Comparison of ENCODE assay signal across 9 mouse cellular contexts in genomic region chr10:94544803-94545202, GRCm38 (mm10).
DNase-seq lines count a peak whose midpoint lies in the region; ATAC-seq and TF ChIP-seq lines count a peak whose summit lies in the region.
"Had no signal": no experiment of that assay in that cellular context is flagged by ENCODE, and none has a peak within 500 bp of the region (broad histone marks: within the 10 kb centered on the region; RNA-seq: fewer than 3 reads in every experiment).

No protein-coding gene starts in this region.

- no peak overlapping the region for H3K9ac ChIP-seq in hindbrain, embryonic 11.5 days (ENCODE audit: low read depth, low read length)
- H3K9ac ChIP-seq in forebrain, embryonic 16.5 days (replicated peaks; ENCODE audit: low read depth, low read length): no peak overlapping the region
- no peak overlapping the region for H3K9ac ChIP-seq in midbrain, embryonic 14.5 days (replicated peaks; ENCODE audit: low read length)

- H3K36me3 ChIP-seq in hindbrain, embryonic 10.5 days: no peaks in the 10 kb centered on the region
- no peaks in the 10 kb centered on the region for H3K36me3 ChIP-seq in hindbrain, embryonic 11.5 days (ENCODE audit: control insufficient read depth, insufficient read depth, low read length)
- no peaks in the 10 kb centered on the region for H3K36me3 ChIP-seq in forebrain, embryonic 16.5 days (ENCODE audit: control insufficient read depth, insufficient read depth)
- no peaks in the 10 kb centered on the region for H3K36me3 ChIP-seq in midbrain, embryonic 14.5 days (ENCODE audit: control insufficient read depth, insufficient read depth, low read length)

- TF ChIP-seq CTCF in brain, embryonic 14.5 days (IDR thresholded peaks at IDR 0.05; ENCODE audit: borderline replicate concordance, extremely low read depth, insufficient read depth, insufficient read length): no peak

- H3K27ac ChIP-seq in hindbrain, embryonic 10.5 days: peak overlapping the region; percentile 64
- no peak overlapping the region for H3K27ac ChIP-seq in hindbrain, embryonic 11.5 days (ENCODE audit: low read depth, low read length)
- H3K27ac ChIP-seq in forebrain, embryonic 16.5 days (ENCODE audit: low read length): no peak overlapping the region
- no peak overlapping the region for H3K27ac ChIP-seq in midbrain, embryonic 14.5 days (replicated peaks; ENCODE audit: low read depth, low read length)

- no peak overlapping the region for H3K4me2 ChIP-seq in hindbrain, embryonic 11.5 days (replicated peaks; ENCODE audit: low read depth, low read length)
- H3K4me2 ChIP-seq in forebrain, embryonic 16.5 days (ENCODE audit: low read length): peak overlapping the region; percentile 29
- peak overlapping the region; percentile 27; the same call in 1 of the 2 replicates for H3K4me2 ChIP-seq in midbrain, embryonic 14.5 days (ENCODE audit: low read length)

- no peak for ATAC-seq in hindbrain, embryonic 11.5 days (ENCODE audit: low FRiP score)
- no peak for ATAC-seq in forebrain, embryonic 16.5 days
- ATAC-seq in midbrain, embryonic 14.5 days (ENCODE audit: low FRiP score, low TSS enrichment): no peak

- TF ChIP-seq POLR2A in brain, embryonic 14.5 days (IDR thresholded peaks at IDR 0.05; ENCODE audit: borderline replicate concordance, extremely low read depth, insufficient read depth, insufficient read length, poor library complexity, severe bottlenecking): no peak

- no peaks in the 10 kb centered on the region for H3K27me3 ChIP-seq in hindbrain, embryonic 10.5 days (ENCODE audit: insufficient read depth, poor library complexity, severe bottlenecking)
- no peaks in the 10 kb centered on the region for H3K27me3 ChIP-seq in hindbrain, embryonic 11.5 days (ENCODE audit: control insufficient read depth, insufficient read depth, low read length)
- H3K27me3 ChIP-seq in forebrain, embryonic 16.5 days (replicated peaks; ENCODE audit: control insufficient read depth, insufficient read depth, low read length): no peaks in the 10 kb centered on the region
- H3K27me3 ChIP-seq in midbrain, embryonic 14.5 days (ENCODE audit: control insufficient read depth, insufficient read depth, low read length): no peaks in the 10 kb centered on the region

- no peak for DNase-seq in hindbrain, embryonic 10.5 days (ENCODE audit: low spot score)
- no peak for DNase-seq in hindbrain, embryonic 11.5 days (ENCODE audit: low spot score)
- peak; percentile 31 for DNase-seq in brain, embryonic 14.5 days (ENCODE audit: low read depth)
- peak; percentile 44 for DNase-seq in midbrain, embryonic 14.5 days
- no peak for DNase-seq in right cerebral cortex, postnatal 4 days
- DNase-seq in spleen, adult 18-20 months: no peak
- DNase-seq in layer of hippocampus, adult 18-20 months (ENCODE audit: low spot score in 2 of 2): no peak
- DNase-seq: cerebellum, adult 2 months had no signal

- peaks cover 5% of the 10 kb centered on the region; the same call in 1 of the 2 replicates for H3K9me3 ChIP-seq in hindbrain, embryonic 10.5 days
- no peaks in the 10 kb centered on the region for H3K9me3 ChIP-seq in hindbrain, embryonic 11.5 days (ENCODE audit: control insufficient read depth, low read length)
- H3K9me3 ChIP-seq in forebrain, embryonic 16.5 days (ENCODE audit: control insufficient read depth, low read length): peaks cover 4% of the 10 kb centered on the region; the same call in 1 of the 2 replicates
- H3K9me3 ChIP-seq in midbrain, embryonic 14.5 days (ENCODE audit: control insufficient read depth, low read length): peaks cover 4% of the 10 kb centered on the region; the same call in 1 of the 2 replicates

- WGBS in hindbrain, embryonic 10.5 days: 8% methylated on average over 8 of the region's 8 CpGs
- 15% methylated on average over 8 of the region's 8 CpGs for WGBS in hindbrain, embryonic 11.5 days
- 14% methylated on average over 8 of the region's 8 CpGs for WGBS in forebrain, embryonic 16.5 days
- WGBS in midbrain, embryonic 14.5 days: 12% methylated on average over 8 of the region's 8 CpGs

- peak overlapping the region; percentile 30; the same call in 1 of the 2 replicates for H3K4me3 ChIP-seq in hindbrain, embryonic 10.5 days
- no peak overlapping the region for H3K4me3 ChIP-seq in hindbrain, embryonic 11.5 days (ENCODE audit: low read depth, low read length)
- H3K4me3 ChIP-seq in forebrain, embryonic 16.5 days (replicated peaks; ENCODE audit: low read length): no peak overlapping the region
- no peak overlapping the region for H3K4me3 ChIP-seq in midbrain, embryonic 14.5 days (replicated peaks; ENCODE audit: low read depth, low read length)

- H3K4me1 ChIP-seq in hindbrain, embryonic 10.5 days (replicated peaks): peaks cover 31% of the 10 kb centered on the region
- 0 out of 2 replicates have a peak, but pooled peaks cover 4% of the 10 kb centered on the region for H3K4me1 ChIP-seq in hindbrain, embryonic 11.5 days (replicated peaks; ENCODE audit: control insufficient read depth, insufficient read depth, low read length)
- peaks cover 21% of the 10 kb centered on the region for H3K4me1 ChIP-seq in forebrain, embryonic 16.5 days (replicated peaks; ENCODE audit: control insufficient read depth, insufficient read depth, low read length)
- peaks cover 18% of the 10 kb centered on the region for H3K4me1 ChIP-seq in midbrain, embryonic 14.5 days (ENCODE audit: control insufficient read depth, insufficient read depth, low read length)

Comparison
In these comparisons a context has a peak if more than half of its experiments do, and no peak if none do; other contexts are left out.
1. DNase-seq: peak in brain, embryonic 14.5 days (single experiment) and midbrain, embryonic 14.5 days (single experiment); none in hindbrain, embryonic 10.5 days (single experiment), hindbrain, embryonic 11.5 days (single experiment), right cerebral cortex, postnatal 4 days (single experiment), spleen, adult 18-20 months (0 of 2) and layer of hippocampus, adult 18-20 months (0 of 2).